Mouse (Mus musculus) neural tube, embryonic 12.5 days (tissue): ENCODE measurements at regions not wholly inside any gene's neighbourhood (a gene's known extent, or its start where the extent isn't known, plus 50 kb on each side); places are given as distances from the start of the nearest gene placed in this dataset.

Source experiments
- ATAC-seq: fragments of 200-750 bp; cut with Nextera tagmentation; 2 replicates; pipeline ENCODE4 v1.8.0; 2017; ENCODE audit warnings: low read depth, mild to moderate bottlenecking, moderate TSS enrichment, moderate library complexity; ENCODE audit not compliant: low FRiP score
- H3K27ac ChIP-seq: fragments of 300-500 bp; sonication (generic); 2 replicates; pipeline ENCODE4 v1.5.1; 2016
- H3K27me3 ChIP-seq: fragments of 300-500 bp; sonication (generic); replicated peaks from 2 replicates; pipeline ENCODE4 v1.6.1; 2016; ENCODE audit warnings: mild to moderate bottlenecking
- H3K36me3 ChIP-seq: fragments of 300-500 bp; sonication (generic); 2 replicates; pipeline ENCODE4 v1.6.1; 2016; ENCODE audit warnings: mild to moderate bottlenecking
- H3K4me1 ChIP-seq: fragments of 300-500 bp; sonication (generic); 2 replicates; pipeline ENCODE4 v1.6.1; 2016
- H3K4me2 ChIP-seq: fragments of 300-500 bp; sonication (generic); replicated peaks from 2 replicates; pipeline ENCODE4 v1.6.1; 2016; ENCODE audit warnings: mild to moderate bottlenecking
- H3K4me3 ChIP-seq: fragments of 300-500 bp; sonication (generic); 2 replicates; pipeline ENCODE4 v1.5.1; 2016
- H3K9ac ChIP-seq: fragments of 300-500 bp; sonication (generic); 2 replicates; pipeline ENCODE4 v1.6.1; 2016; ENCODE audit warnings: mild to moderate bottlenecking
- H3K9me3 ChIP-seq: fragments of 300-500 bp; sonication (generic); 2 replicates; pipeline ENCODE4 v1.6.1; 2016; ENCODE audit warnings: mild to moderate bottlenecking
- WGBS: fragments of 180-500 bp; shearing (Covaris S2); methylation state at CpG from one replicate; pipeline ENCODE4 v1.1.7; 2016; 5-methylcytosine and 5-hydroxymethylcytosine counted together

GRCm38 (mm10) chr8:90608410-90608809 is 208.8 kb downstream of the Gm19935 start:
- Histone ChIP-seq H3K4me1 (0 out of 2 replicates have a peak, but pooled peaks cover 4% of the 10 kb centered on the region), H3K9me3 (0 out of 2 replicates have a peak, but pooled peaks cover 4% of the 10 kb centered on the region), H3K4me2 (no peak overlapping the region), H3K36me3 (no peaks in the 10 kb centered on the region), H3K27ac (no peak overlapping the region), H3K9ac (no peak overlapping the region), H3K4me3 (no peak overlapping the region), H3K27me3 (no peaks in the 10 kb centered on the region)
- WGBS = 61% methylated on average over 3 of the region's 3 CpGs
- ATAC-seq = no peak

- H3K4me1 ChIP-seq = no peaks in the 10 kb centered on the region
- no peaks in the 10 kb centered on the region for H3K36me3 ChIP-seq
- no peak for ATAC-seq
- 36% methylated on average over 11 of the region's 11 CpGs for WGBS
- H3K9me3 ChIP-seq = peaks cover 5% of the 10 kb centered on the region; the same call in 1 of the 2 replicates
- no peak overlapping the region for H3K4me3 ChIP-seq
- H3K9ac ChIP-seq = no peak overlapping the region
- no peak overlapping the region for H3K4me2 ChIP-seq
- no peaks in the 10 kb centered on the region for H3K27me3 ChIP-seq
- H3K27ac ChIP-seq = no peak overlapping the region
Measured at GRCm38 (mm10) chr8:90600946-90601695, 216.1 kb downstream of the Gm19935 start.

GRCm38 (mm10) chr8:90597376-90597775 is 219.8 kb downstream of the Gm19935 start:
- no peak overlapping the region for H3K4me3 ChIP-seq
- no peaks in the 10 kb centered on the region for H3K27me3 ChIP-seq
- H3K4me1 ChIP-seq = no peaks in the 10 kb centered on the region
- no peak overlapping the region for H3K4me2 ChIP-seq
- ATAC-seq = no peak
- H3K9me3 ChIP-seq = peaks cover 5% of the 10 kb centered on the region; the same call in 1 of the 2 replicates
- H3K36me3 ChIP-seq = no peaks in the 10 kb centered on the region
- no peak overlapping the region for H3K27ac ChIP-seq
- no peak overlapping the region for H3K9ac ChIP-seq
- WGBS = 85% methylated on average over 6 of the region's 6 CpGs

DNA sequence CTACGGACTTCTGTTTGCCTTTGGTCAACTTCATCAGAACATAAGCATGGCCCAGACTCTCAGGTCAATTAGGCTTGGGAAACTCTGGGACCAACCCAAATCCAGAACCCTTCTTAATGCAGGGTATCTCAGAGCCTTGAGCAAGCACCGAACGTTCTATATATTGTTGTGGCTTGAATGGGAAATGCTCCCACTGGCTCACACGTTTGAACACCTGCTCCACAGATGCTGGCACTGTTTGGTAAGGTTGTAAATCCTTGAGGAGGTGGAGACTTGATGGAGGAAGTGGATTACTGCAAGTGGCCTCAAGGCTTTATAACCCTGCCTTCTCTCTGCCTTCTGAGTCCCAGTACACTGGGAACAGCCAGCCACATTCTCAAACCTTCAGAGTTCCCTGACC is 231.3 kb upstream of the Tox3 start:
- Histone ChIP-seq H3K27ac (no peak overlapping the region), H3K4me2 (no peak overlapping the region), H3K4me1 (no peaks in the 10 kb centered on the region), H3K27me3 (no peaks in the 10 kb centered on the region), H3K4me3 (no peak overlapping the region), H3K9ac (no peak overlapping the region), H3K9me3 (no peaks in the 10 kb centered on the region), H3K36me3 (no peaks in the 10 kb centered on the region)
- WGBS = 78% methylated on average over 4 of the region's 4 CpGs
- ATAC-seq = no peak

DNA sequence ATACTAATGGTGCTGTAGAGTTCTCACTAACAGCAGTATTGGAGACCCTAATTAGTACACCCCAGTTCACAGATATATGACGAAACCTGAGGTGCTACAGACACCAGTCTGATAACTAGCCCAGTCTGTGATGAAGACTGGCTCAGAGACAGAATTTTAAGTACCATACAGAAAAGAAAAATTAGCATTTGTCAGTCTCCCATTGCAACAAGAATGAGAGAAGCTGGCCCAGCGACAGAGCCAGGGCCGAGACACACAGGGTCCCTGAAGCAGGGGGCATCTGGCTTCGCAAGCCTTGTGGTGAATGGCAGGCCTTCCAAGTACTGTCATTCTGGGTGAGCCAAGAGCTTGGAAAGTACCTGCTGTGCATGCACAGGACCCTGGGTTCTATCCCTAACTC is 228.8 kb upstream of the Tox3 start:
- WGBS = 77% methylated on average over 4 of the region's 4 CpGs
- Histone ChIP-seq H3K27me3 (no peaks in the 10 kb centered on the region), H3K4me3 (no peak overlapping the region), H3K27ac (no peak overlapping the region), H3K4me2 (no peak overlapping the region), H3K36me3 (no peaks in the 10 kb centered on the region), H3K4me1 (no peaks in the 10 kb centered on the region), H3K9me3 (no peaks in the 10 kb centered on the region), H3K9ac (no peak overlapping the region)
- ATAC-seq = no peak

- Histone ChIP-seq H3K4me3 (no peak overlapping the region), H3K9me3 (no peaks in the 10 kb centered on the region), H3K9ac (no peak overlapping the region), H3K27me3 (no peaks in the 10 kb centered on the region), H3K36me3 (no peaks in the 10 kb centered on the region), H3K4me1 (no peaks in the 10 kb centered on the region), H3K4me2 (no peak overlapping the region), H3K27ac (no peak overlapping the region)
- ATAC-seq = no peak
- WGBS = 83% methylated on average over 3 of the region's 3 CpGs
Measured at GRCm38 (mm10) chr8:90574676-90575075, 226.5 kb upstream of the Tox3 start.

- Histone ChIP-seq H3K4me2 (no peak overlapping the region), H3K27ac (no peak overlapping the region), H3K4me3 (no peak overlapping the region), H3K9ac (no peak overlapping the region), H3K9me3 (no peaks in the 10 kb centered on the region), H3K27me3 (no peaks in the 10 kb centered on the region), H3K4me1 (no peaks in the 10 kb centered on the region), H3K36me3 (no peaks in the 10 kb centered on the region)
- no peak for ATAC-seq
- WGBS = 87% methylated on average over 7 of the region's 7 CpGs
Measured at GRCm38 (mm10) chr8:90556079-90556427, 207.9 kb upstream of the Tox3 start.

GRCm38 (mm10) chr8:90555415-90556078 is 207.4 kb upstream of the Tox3 start:
- Histone ChIP-seq H3K9me3 (no peaks in the 10 kb centered on the region), H3K27ac (no peak overlapping the region), H3K4me3 (no peak overlapping the region), H3K4me1 (no peaks in the 10 kb centered on the region), H3K27me3 (no peaks in the 10 kb centered on the region), H3K9ac (no peak overlapping the region), H3K4me2 (no peak overlapping the region), H3K36me3 (no peaks in the 10 kb centered on the region)
- ATAC-seq = no peak
- WGBS = 70% methylated on average over 14 of the region's 14 CpGs

DNA sequence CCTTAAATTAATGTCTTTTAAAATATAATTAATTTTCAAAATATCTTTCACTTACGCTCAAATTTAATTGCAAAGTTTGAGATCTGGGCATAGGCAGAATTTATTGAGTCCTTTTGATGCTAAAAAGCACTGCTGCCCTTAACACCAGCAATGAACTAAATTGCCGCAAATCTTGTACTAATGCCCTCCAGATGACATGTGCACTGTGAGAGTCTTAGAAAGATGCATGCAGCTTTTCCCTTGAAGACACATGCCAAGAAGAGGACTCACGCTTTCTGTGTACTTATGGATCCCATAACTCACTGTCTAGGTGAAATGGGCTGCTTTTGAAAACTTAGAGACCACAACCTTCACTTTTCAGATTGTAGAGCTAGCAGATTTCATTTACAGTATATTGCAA is 199.1 kb upstream of the Tox3 start:
- no peak overlapping the region for H3K4me3 ChIP-seq
- H3K9ac ChIP-seq = no peak overlapping the region
- H3K27ac ChIP-seq = no peak overlapping the region
- WGBS = 67% methylated on average over 3 of the region's 3 CpGs
- no peak for ATAC-seq
- H3K27me3 ChIP-seq = no peaks in the 10 kb centered on the region
- H3K4me2 ChIP-seq = no peak overlapping the region
- no peaks in the 10 kb centered on the region for H3K4me1 ChIP-seq
- H3K9me3 ChIP-seq = no peaks in the 10 kb centered on the region
- no peaks in the 10 kb centered on the region for H3K36me3 ChIP-seq

DNA sequence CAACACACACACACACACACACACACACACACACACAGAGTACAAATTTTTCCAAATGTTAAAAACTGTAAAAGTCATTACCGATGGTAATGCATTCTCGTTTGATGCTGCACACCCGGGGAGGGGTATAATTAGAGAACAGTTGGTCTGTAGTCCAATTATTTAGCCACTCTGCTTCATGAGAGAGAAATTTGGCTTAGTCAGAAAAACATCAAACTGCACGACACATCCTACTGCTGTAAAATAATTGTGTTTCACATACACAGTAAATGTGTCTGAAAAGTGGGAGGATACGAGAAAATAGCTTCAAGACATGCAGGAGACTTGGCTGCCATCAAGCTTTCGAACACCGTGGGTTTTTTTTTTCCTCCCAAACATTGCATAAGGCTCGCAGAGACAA is 194.5 kb upstream of the Tox3 start:
- Histone ChIP-seq H3K4me2 (no peak overlapping the region), H3K36me3 (no peaks in the 10 kb centered on the region), H3K27me3 (no peaks in the 10 kb centered on the region), H3K9ac (no peak overlapping the region), H3K4me1 (no peaks in the 10 kb centered on the region), H3K27ac (no peak overlapping the region), H3K4me3 (no peak overlapping the region), H3K9me3 (no peaks in the 10 kb centered on the region)
- WGBS = 51% methylated on average over 8 of the region's 8 CpGs
- ATAC-seq = no peak

GRCm38 (mm10) chr8:90536196-90536640 is 188.1 kb upstream of the Tox3 start:
- no peaks in the 10 kb centered on the region for H3K36me3 ChIP-seq

DNA sequence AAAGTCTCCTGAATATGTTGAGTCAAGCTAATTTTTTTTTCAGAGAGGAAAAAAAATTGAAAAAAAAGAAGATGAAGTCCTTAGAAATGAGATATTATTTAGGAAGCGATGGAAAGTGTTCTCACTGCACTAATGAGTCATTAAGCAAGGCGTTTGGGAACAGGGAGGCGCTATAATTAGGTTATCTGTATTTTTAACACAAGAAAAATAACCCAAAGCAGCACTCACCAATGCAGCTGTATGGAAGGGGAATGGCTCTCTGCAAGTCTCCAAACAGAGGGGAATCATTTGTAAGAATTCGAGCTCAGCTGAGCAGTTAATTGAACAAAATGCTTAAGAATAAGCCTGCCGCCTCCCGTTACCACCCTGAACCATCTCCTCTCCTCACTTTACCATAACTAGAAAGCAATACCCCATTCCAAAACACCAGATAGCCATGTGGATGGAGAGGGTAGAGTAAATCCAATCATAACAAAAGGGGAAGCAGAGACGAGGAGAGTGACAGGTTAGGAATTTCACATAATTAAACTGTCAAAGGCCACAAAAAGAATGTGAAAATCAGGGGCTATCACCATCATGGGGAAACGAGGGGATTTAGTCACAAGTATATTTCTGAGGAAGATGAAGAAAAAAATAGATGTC is 187.5 kb upstream of the Tox3 start:
- WGBS = 80% methylated on average over 8 of the region's 8 CpGs
- Histone ChIP-seq H3K27ac (no peak overlapping the region), H3K9me3 (no peaks in the 10 kb centered on the region), H3K4me3 (no peak overlapping the region), H3K4me2 (no peak overlapping the region), H3K36me3 (no peaks in the 10 kb centered on the region), H3K9ac (no peak overlapping the region), H3K27me3 (no peaks in the 10 kb centered on the region), H3K4me1 (no peaks in the 10 kb centered on the region)
- ATAC-seq = no peak

More at GRCm38 (mm10) chr8:90536196-90536640, 188.1 kb upstream of the Tox3 start:
- Histone ChIP-seq H3K27ac (no peak overlapping the region), H3K9me3 (no peaks in the 10 kb centered on the region), H3K27me3 (no peaks in the 10 kb centered on the region), H3K4me3 (no peak overlapping the region), H3K4me2 (no peak overlapping the region), H3K4me1 (no peaks in the 10 kb centered on the region), H3K9ac (no peak overlapping the region)
- no peak for ATAC-seq
- 69% methylated on average over 4 of the region's 4 CpGs for WGBS
